Comparison of ENCODE assay signal across 8 mouse cellular contexts in the genomic region with DNA sequence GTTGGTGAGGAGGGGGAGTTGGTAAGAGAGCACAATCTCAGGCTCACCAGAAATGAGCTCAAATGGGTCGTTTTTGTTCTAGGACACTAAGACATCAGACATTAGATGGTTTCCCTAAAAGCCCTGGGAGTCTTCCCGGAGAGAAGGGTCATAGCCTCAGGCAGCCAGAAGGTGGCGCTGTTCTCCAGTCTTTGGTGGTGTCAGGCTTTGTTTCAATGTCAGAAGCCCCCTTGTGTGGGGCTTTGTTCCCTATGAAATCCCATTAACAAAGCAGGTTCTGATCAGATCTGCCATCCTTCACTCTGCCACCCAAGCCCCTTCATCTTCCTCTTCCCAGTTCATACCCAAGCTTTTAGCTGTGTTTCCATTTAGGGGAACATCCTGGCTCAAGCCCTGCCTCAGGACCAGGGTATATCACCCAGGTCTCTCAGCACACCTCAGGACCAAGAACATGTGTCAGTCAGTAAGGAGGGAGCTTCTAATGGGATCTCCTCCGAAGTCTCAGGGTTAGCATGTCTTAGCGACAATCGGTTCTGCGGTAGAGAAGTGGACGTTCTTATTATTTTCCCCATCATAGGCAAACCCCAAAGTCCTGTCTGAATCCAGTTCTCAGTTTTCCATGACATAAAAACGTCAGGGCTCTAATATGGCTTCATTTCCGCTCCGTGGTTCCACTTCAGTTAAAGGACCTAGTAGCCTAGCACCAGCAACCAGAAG. TPM values are rescaled to one million over a fixed set of nuclear protein-coding genes. Genes with fewer than 3 reads are reported as not detected.
DNase-seq lines count a peak whose midpoint lies in the region; TF ChIP-seq lines count a peak whose summit lies in the region.

No protein-coding gene starts in this region.

- no peak overlapping the region for H3K4me3 ChIP-seq in C2C12 (ENCODE audit: insufficient read depth, poor library complexity, severe bottlenecking)

- no peaks in the 10 kb centered on the region for H3K27me3 ChIP-seq in C2C12 (ENCODE audit: control insufficient read depth, insufficient read depth, insufficient read length)

- H3K79me3 ChIP-seq in C2C12 (ENCODE audit: low read depth): no peaks in the 10 kb centered on the region

- H3K36me3 ChIP-seq in C2C12 (ENCODE audit: control insufficient read depth, insufficient read depth): no peaks in the 10 kb centered on the region

- H3ac ChIP-seq in C2C12 (ENCODE audit: control insufficient read depth, insufficient read length, low read depth): no peak overlapping the region

- DNase-seq in adrenal gland, adult 18-20 months (ENCODE audit: low spot score in 2 of 2): peak; percentile 53 to 70
- DNase-seq in embryo, embryonic 11 days: peak; percentile 89
- DNase-seq in gastrocnemius, postnatal 4 days (ENCODE audit: low spot score in 2 of 2): peak; percentile 58 to 64
- peak; percentile 37 to 75 for DNase-seq in kidney, postnatal 36 days
- DNase-seq in lung, adult 18-20 months: peak; percentile 42 to 55
- peak; percentile 9 for DNase-seq in ovary, adult 18-20 months (ENCODE audit: low spot score)
- DNase-seq in thymus, postnatal 10 days (ENCODE audit: low spot score in 2 of 2): peak; percentile 21 to 74

- TF ChIP-seq CTCF in C2C12 (IDR thresholded peaks at IDR 0.05; ENCODE audit: control insufficient read depth, insufficient read depth, insufficient read length): peak; percentile 62

- H3K79me2 ChIP-seq in C2C12 (ENCODE audit: control insufficient read depth, insufficient read depth): no peaks in the 10 kb centered on the region

TF ChIP-seq in C2C12, 6 proteins besides CTCF, POLR2A, EP300 and RAD21:
- no peak for TF ChIP-seq CEBPB (IDR thresholded peaks at IDR 0.05; ENCODE audit: low read depth)
- no peak for TF ChIP-seq USF1 (IDR thresholded peaks at IDR 0.05; ENCODE audit: low read depth)
- no peak for TF ChIP-seq MAX (IDR thresholded peaks at IDR 0.05)
- no peak for TF ChIP-seq MYOD1 (IDR thresholded peaks at IDR 0.05; ENCODE audit: control insufficient read depth, insufficient read length, low read depth)

RNA-seq across cellular contexts. Expression of a gene that starts 5.6 kb away (rescaled TPM):
- polyA plus RNA-seq in C2C12 (2012; fragmentation: generic; extraction: Trizol): not detected
- not detected for total RNA-seq in adrenal gland, adult 18-20 months (2021)
- total RNA-seq in gastrocnemius, postnatal 4 days (2021): not detected

RNA-seq across cellular contexts. Expression of a gene that starts 25.7 kb away (rescaled TPM):
- 51.1 TPM for polyA plus RNA-seq in C2C12 (2012; fragmentation: generic; extraction: Trizol)
- 10 to 100 TPM; 27.6 to 28.1 TPM for total RNA-seq in adrenal gland, adult 18-20 months (2021)
- total RNA-seq in gastrocnemius, postnatal 4 days (2021): 10 to 100 TPM; 32.4 to 32.9 TPM

Comparison
In these comparisons a context has a peak if more than half of its experiments do, and no peak if none do; other contexts are left out.
1. DNase-seq: peak in every context shown above with its lines; median percentile 89 in embryo, embryonic 11 days; 62 in adrenal gland, adult 18-20 months; 61 in gastrocnemius, postnatal 4 days; 56 in kidney, postnatal 36 days; 48 in lung, adult 18-20 months; 48 in thymus, postnatal 10 days; 9 in ovary, adult 18-20 months.